Mouse (Mus musculus) forebrain, postnatal 0 days (tissue): ENCODE results near the gene Sdha. TPM values are rescaled to one million over a fixed set of nuclear protein-coding genes. Genes with fewer than 3 reads are reported as not detected.

Experiments used
- ATAC-seq: fragments of 200-750 bp; cut with Nextera tagmentation; 2 replicates; pipeline ENCODE4 v1.8.0; 2017; ENCODE audit warnings: mild to moderate bottlenecking, moderate library complexity
- DNase-seq: peaks from one replicate; pipeline ENCODE4 v3.0.0-alpha.2; 2015
- H3K27ac ChIP-seq: fragments of 300-500 bp; sonication (generic); 2 replicates; pipeline ENCODE4 v1.5.1; 2014; ENCODE audit warnings: low read depth, mild to moderate bottlenecking, antibody characterized with exemption, low read length, moderate library complexity, mixed read lengths
- H3K27me3 ChIP-seq: fragments of 300-500 bp; sonication (generic); 2 replicates; pipeline ENCODE4 v1.6.1; 2014; ENCODE audit warnings: mild to moderate bottlenecking, low read length, mixed read lengths; ENCODE audit not compliant: insufficient read depth
- H3K36me3 ChIP-seq: fragments of 300-500 bp; sonication (generic); 2 replicates; pipeline ENCODE4 v1.6.1; 2014; ENCODE audit warnings: mild to moderate bottlenecking, moderate library complexity; ENCODE audit not compliant: insufficient read depth
- H3K4me1 ChIP-seq: fragments of 300-500 bp; sonication (generic); 2 replicates; pipeline ENCODE4 v1.6.1; 2014; ENCODE audit warnings: antibody characterized with exemption; ENCODE audit not compliant: insufficient read depth
- H3K4me2 ChIP-seq: fragments of 300-500 bp; sonication (generic); 2 replicates; pipeline ENCODE4 v1.6.1; 2014; ENCODE audit warnings: low read depth, mild to moderate bottlenecking, moderate library complexity
- H3K4me3 ChIP-seq: fragments of 300-500 bp; sonication (generic); 2 replicates; pipeline ENCODE4 v1.5.1; 2014; ENCODE audit warnings: low read depth, low read length, mixed read lengths
- H3K9ac ChIP-seq: fragments of 300-500 bp; sonication (generic); 2 replicates; pipeline ENCODE4 v1.6.1; 2014; ENCODE audit warnings: mild to moderate bottlenecking
- H3K9me3 ChIP-seq: fragments of 300-500 bp; sonication (generic); 2 replicates; pipeline ENCODE4 v1.6.1; 2016; ENCODE audit warnings: low read length
- CTCF ChIP-seq: sonication (generic); IDR thresholded peaks from 2 replicates; pipeline ENCODE4 v1.5.1; 2016; ENCODE audit warnings: antibody characterized with exemption, control low read depth, low read depth
- WGBS: fragments of 180-500 bp; shearing (Covaris S2); extraction: QIAGEN DNeasy Blood & Tissue Kit; methylation state at CpG from one replicate; pipeline ENCODE4 v1.1.7; 2014; 5-methylcytosine and 5-hydroxymethylcytosine counted together
- polyA plus RNA-seq: library from polyadenylated mRNA; unstranded; fragments of >200 nt; fragmentation: Nextera tagmentation; extraction: Ambion mirVana; gene quantifications from 2 replicates; pipeline ENCODE4 v1.2.1, GENCODE M21; 2015
- total RNA-seq: library from RNA; depleted of rRNA; stranded (reverse); fragments of >200 nt; gene quantifications from 2 replicates; pipeline ENCODE4 v1.2.3, GENCODE M21; 2014

Gene Sdha
- total and polyA plus RNA-seq, 2 experiments from 2014 or later: 91.5 to 179 TPM

DNA sequence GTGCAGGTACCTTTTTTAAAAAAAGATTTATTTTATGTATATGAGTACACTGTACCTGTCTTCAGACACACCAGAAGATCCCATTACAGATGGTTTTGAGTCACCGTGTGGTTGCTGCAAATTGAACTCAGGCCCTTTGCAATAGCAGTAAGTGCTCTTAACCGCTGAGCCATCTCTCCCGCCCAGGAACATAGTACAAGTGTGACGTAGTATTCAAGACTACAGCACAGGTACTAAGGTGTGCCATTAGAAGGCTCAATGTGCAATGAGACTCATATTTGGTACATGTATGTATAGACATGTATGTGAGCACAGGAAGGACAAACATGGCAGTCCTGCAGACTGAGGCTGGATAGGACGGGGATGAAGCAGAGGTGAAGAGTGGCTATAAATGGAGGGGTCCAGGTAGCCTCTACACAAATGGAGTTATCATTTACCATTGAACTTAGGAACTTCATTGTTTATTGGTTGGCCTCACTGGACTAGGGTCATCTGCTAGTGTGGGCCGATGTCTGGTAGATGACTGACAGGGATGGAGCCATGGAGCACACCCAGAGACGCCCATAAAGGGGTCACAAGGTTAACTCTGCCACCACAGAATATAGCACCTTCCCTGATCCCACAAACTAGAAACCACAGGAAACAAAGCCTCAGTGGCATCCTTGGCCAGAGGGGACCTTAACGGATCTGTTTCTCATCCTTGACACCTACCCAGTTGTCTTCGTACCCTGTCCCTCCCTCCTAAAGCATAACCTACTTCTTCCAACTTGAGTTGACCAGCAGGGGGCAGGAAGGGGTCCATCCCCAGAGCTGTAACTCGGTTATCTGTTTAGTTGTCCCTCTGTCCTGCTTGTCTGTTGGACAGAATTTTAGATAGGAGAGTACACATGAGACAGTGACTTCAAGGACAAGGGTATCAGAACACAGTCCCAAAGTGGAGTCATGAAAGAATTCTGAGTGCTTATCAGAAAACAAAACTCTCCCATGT is 47.7 kb downstream of the Sdha start:
- peaks cover 48% of the 10 kb centered on the region for H3K36me3 ChIP-seq
- no peak for ATAC-seq
- DNase-seq: no peak
- TF ChIP-seq CTCF: peak; percentile 54
- H3K4me2 ChIP-seq: no peak overlapping the region
- H3K4me1 ChIP-seq: no peaks in the 10 kb centered on the region
- H3K27me3 ChIP-seq: no peaks in the 10 kb centered on the region
- no peak overlapping the region for H3K27ac ChIP-seq
- no peak overlapping the region for H3K9ac ChIP-seq
- H3K9me3 ChIP-seq: no peaks in the 10 kb centered on the region
- 88% methylated on average over 10 of the region's 10 CpGs for WGBS
- no peak overlapping the region for H3K4me3 ChIP-seq

DNA sequence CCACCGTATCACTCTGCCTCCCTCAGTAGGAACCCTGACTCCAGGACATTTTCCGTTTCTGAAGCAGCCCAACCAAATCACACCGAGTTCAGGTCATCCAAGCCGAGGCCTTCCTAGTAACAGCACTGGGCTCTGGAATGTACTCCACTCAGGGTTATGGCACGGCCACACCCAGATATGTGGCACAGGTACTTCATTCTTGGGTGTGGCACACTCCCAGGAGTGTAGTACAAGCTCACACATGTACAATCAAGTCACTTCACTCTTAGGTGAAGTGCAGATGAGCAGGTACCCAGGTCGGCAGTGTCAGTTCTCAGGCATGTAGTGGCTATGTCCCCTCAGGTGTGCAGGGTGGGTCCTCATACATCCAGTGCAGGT is 48.5 kb downstream of the Sdha start:
- ATAC-seq (peak; percentile 23; the same call in 1 of the 2 replicates), DNase-seq (no peak)
- Histone ChIP-seq H3K9ac (no peak overlapping the region), H3K4me3 (no peak overlapping the region), H3K9me3 (no peaks in the 10 kb centered on the region), H3K4me1 (no peaks in the 10 kb centered on the region), H3K36me3 (peaks cover 41% of the 10 kb centered on the region), H3K4me2 (no peak overlapping the region), H3K27ac (no peak overlapping the region), H3K27me3 (no peaks in the 10 kb centered on the region)
- 76% methylated on average over 6 of the region's 6 CpGs for WGBS
- TF ChIP-seq CTCF: no peak

DNA sequence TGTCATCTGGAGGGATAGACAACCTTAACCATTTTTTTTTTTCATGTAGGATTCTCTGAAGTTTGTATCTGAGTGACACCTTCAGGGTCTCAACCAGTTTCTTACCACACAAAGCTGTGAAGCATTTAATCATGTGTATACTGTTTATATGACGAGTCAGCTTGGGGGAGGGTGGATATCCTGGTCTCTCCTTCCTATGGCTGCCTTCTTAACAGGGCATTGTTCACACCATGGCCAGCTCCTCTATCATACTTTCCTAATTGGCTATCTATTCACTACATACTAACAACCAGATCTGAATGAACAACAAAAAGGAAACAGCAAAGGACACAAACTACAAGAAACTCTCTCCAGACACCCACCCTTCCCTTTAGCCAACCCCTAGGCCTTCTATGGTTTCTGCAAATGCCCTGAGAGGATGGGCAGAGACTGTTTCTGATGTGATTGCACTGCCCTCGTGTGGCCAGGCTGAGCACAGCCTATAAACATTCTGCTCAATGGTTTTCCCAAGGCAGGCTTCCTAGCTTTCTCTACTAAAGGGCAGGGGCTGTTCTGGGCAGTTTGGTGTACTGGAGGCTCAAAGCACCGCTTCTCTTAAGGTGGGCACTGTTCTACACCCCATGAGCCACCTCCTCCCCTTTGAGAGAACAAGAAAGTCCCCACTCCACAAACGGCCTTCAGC is 49.0 kb downstream of the Sdha start:
- ATAC-seq: peak; percentile 92
- no peak overlapping the region for H3K4me3 ChIP-seq

DNA sequence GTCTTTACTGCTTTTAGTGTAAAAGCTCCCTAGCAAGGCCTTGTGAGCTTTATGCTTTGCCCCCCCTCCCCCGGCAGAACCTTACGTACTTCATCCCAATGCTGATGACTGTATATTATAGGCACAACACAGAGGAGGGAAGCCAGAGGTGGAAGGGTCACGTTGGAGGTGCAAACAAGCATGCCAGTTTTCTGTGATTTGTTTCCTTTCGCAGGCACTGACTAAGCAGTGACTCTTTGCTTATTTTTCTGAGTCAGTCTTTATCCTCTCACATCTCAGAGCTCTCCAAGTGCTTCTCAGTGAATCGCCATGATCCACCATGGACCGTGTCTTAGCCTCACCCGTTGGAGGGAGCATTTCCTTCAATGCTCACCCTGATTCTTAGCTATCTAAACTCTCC is 53.7 kb downstream of the Sdha start:
- ATAC-seq (no peak), DNase-seq (no peak)
- no peak overlapping the region for H3K9ac ChIP-seq
- no peak overlapping the region for H3K27ac ChIP-seq
- H3K4me1 ChIP-seq: no peaks in the 10 kb centered on the region
- no peak overlapping the region for H3K4me2 ChIP-seq
- H3K9me3 ChIP-seq: no peaks in the 10 kb centered on the region
- no peak for TF ChIP-seq CTCF
- 85% methylated on average over 7 of the region's 7 CpGs for WGBS
- H3K36me3 ChIP-seq: no peaks in the 10 kb centered on the region
- no peak overlapping the region for H3K4me3 ChIP-seq
- 0 out of 2 replicates have a peak, but pooled peaks cover 4% of the 10 kb centered on the region for H3K27me3 ChIP-seq

More for the DNA sequence above, 49.0 kb downstream of the Sdha start:
- Histone ChIP-seq H3K4me1 (no peaks in the 10 kb centered on the region), H3K9ac (no peak overlapping the region), H3K9me3 (no peaks in the 10 kb centered on the region), H3K4me2 (no peak overlapping the region), H3K36me3 (peaks cover 36% of the 10 kb centered on the region), H3K27me3 (no peaks in the 10 kb centered on the region), H3K27ac (no peak overlapping the region)
- peak; percentile 95 for TF ChIP-seq CTCF
- 45% methylated on average over 4 of the region's 4 CpGs for WGBS
- peak; percentile 83 for DNase-seq

DNA sequence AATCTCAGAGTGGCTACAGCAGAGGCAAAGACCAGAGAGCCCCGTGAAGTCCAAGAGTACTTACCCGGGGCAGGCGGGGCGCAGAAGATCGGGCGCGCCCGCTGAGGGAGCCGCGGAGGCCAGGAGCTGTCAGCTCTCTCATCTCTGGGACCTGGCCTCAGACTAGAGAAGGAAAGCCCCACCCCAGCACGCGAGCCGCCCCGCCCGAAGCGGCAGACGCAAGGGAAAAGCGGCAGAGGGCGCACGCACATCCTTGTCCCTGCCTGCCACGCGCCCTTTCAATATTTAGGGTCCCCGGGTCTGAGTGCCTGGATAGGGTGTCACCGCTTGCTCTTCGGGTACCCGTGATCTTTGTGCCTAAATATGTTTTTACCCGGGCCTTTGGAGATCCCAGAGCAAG is 57.9 kb downstream of the Sdha start, which contains the start of gene Ahrr:
Gene Ahrr (minus strand): TSS at position 165 of the 400 bp plus-strand sequence.
- Histone ChIP-seq H3K4me1 (no peaks in the 10 kb centered on the region), H3K9me3 (no peaks in the 10 kb centered on the region), H3K36me3 (no peaks in the 10 kb centered on the region), H3K27me3 (0 out of 2 replicates have a peak, but pooled peaks cover 4% of the 10 kb centered on the region), H3K9ac (peak within 1 kb of the TSS; percentile 33; the same call in 1 of the 2 replicates), H3K4me2 (peak within 1 kb of the TSS; percentile 53), H3K27ac (no peak within 1 kb of the TSS), H3K4me3 (peak within 1 kb of the TSS; percentile 28)
- peak; percentile 48; the same call in 1 of the 2 replicates for TF ChIP-seq CTCF
- DNase-seq (peak; percentile 20), ATAC-seq (peak; percentile 74)
- WGBS: 2% methylated on average over 27 of the region's 27 CpGs

DNA sequence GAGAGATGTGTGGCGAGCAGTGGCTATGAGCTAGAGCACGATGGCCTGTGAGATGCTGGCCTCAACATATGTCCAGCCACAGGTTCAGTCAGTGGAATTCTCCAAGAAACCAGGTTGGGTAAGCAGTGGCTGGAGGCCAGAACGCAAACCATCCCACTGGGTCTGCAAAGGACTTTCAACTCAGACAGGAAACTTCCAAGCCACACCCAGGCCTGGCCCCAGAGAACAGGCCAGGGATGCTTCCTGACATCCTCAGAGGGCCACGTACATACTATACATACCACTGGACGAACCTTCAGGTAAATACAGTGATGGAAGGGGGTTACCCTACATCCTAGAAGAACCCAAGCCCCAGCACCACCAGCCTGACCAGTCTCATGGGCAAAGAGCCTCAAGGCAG is 60.4 kb downstream of the Sdha start:
- ATAC-seq (no peak), DNase-seq (no peak)
- Histone ChIP-seq H3K9me3 (no peaks in the 10 kb centered on the region), H3K36me3 (no peaks in the 10 kb centered on the region), H3K9ac (no peak overlapping the region), H3K4me2 (no peak overlapping the region), H3K4me3 (no peak overlapping the region), H3K27ac (no peak overlapping the region), H3K4me1 (no peaks in the 10 kb centered on the region), H3K27me3 (0 out of 2 replicates have a peak, but pooled peaks cover 4% of the 10 kb centered on the region)
- WGBS: 90% methylated on average over 5 of the region's 5 CpGs
- TF ChIP-seq CTCF: no peak
